Mouse (Mus musculus) embryonic fibroblast, embryonic 13.5 days (primary cell): Measurements from ENCODE around the gene E030018B13Rik. TPM values are rescaled to one million over a fixed set of nuclear protein-coding genes. Genes with fewer than 3 reads are reported as not detected.

Source experiments
- H3K27ac ChIP-seq: 2 replicates; pipeline ENCODE4 v1.5.1; 2012; ENCODE audit warnings: low read length, control low read depth, inconsistent platforms; ENCODE audit not compliant: insufficient read depth
- H3K4me1 ChIP-seq: 2 replicates; pipeline ENCODE4 v1.6.1; 2011; ENCODE audit warnings: low read length; ENCODE audit not compliant: control insufficient read depth, insufficient read depth
- H3K4me3 ChIP-seq: 2 replicates; pipeline ENCODE4 v1.5.1; 2011; ENCODE audit warnings: mild to moderate bottlenecking, control low read depth, low read length; ENCODE audit not compliant: insufficient read depth
- CTCF ChIP-seq: IDR thresholded peaks from 2 replicates; pipeline ENCODE4 v1.5.1; 2011; ENCODE audit warnings: mild to moderate bottlenecking, control low read depth, low read length, moderate library complexity, borderline replicate concordance; ENCODE audit not compliant: insufficient read depth
- POLR2A ChIP-seq: IDR thresholded peaks from 2 replicates; pipeline ENCODE4 v1.6.1; 2011; ENCODE audit warnings: low read depth, mild to moderate bottlenecking, control low read depth, low read length, moderate library complexity
- polyA plus RNA-seq: library from polyadenylated mRNA; stranded (reverse); fragments of >200 nt; gene quantifications from 2 replicates; pipeline ENCODE4 v1.2.4, GENCODE M21; 2011; ENCODE audit warnings: low read depth; ENCODE audit not compliant: missing spikeins, insufficient read length

E030018B13Rik gene
- not detected in 2 replicates for polyA plus RNA-seq

GRCm38 (mm10) chr7:63916268-63916907, at the start of gene E030018B13Rik:
Gene E030018B13Rik (plus strand): TSS chr7:63916857.
- TF ChIP-seq POLR2A (no peak), CTCF (no peak)
- Histone ChIP-seq H3K4me3 (no peak within 1 kb of the TSS), H3K27ac (no peak within 1 kb of the TSS), H3K4me1 (peaks cover 18% of the 10 kb centered on the region)

DNA sequence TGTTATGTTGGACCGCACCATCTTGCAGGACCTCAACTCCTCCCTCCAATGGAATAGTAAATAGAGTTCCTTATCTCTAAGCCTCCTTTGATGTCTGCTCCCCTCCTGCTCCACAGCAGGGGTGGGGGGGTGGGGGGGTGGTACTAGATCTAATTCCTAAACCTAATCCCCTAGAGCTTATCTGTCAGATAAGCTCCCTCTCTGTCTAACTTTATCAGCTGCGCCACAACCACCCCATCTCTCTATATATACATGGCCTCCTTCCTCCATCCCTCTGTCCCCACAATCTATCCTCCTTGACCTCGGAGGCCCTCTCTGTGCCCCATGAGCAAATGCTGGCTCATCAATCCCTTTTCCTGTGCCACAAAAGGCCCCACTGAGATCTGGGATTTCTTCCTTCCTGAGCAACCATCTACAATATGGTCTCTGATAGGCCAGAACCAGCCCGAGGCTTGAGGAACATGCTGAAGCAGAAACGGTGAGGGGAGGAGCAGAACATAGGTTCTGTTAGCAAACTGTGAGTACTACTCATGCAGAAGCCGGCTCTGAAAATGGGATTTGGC, 48.2 kb upstream of the E030018B13Rik start:
- Histone ChIP-seq H3K27ac (no peak overlapping the region), H3K4me1 (no peaks in the 10 kb centered on the region), H3K4me3 (no peak overlapping the region)
- no peak for TF ChIP-seq CTCF
- TF ChIP-seq POLR2A, result no peak

DNA sequence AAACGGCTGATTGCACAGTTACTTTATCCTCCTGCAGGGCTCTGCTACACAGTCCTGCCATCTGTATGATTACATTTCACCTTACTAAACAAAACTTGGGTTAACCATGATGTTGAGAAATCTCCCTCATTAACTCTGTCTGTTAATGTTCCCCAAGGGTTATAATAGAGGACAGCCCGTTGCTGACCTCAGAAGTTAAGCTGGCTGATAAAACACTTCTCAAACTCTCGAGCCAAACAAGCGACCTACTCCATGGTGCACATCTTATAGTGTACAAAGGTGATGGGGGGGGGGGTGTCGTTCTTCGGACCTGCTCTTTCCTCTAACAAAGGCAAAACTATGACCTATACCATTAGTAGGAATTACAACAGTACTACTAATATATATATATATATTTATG, 45.0 kb upstream of the E030018B13Rik start:
- no peaks in the 10 kb centered on the region for H3K4me1 ChIP-seq
- H3K27ac ChIP-seq, result no peak overlapping the region
- TF ChIP-seq CTCF, result no peak
- no peak for TF ChIP-seq POLR2A
- no peak overlapping the region for H3K4me3 ChIP-seq

DNA sequence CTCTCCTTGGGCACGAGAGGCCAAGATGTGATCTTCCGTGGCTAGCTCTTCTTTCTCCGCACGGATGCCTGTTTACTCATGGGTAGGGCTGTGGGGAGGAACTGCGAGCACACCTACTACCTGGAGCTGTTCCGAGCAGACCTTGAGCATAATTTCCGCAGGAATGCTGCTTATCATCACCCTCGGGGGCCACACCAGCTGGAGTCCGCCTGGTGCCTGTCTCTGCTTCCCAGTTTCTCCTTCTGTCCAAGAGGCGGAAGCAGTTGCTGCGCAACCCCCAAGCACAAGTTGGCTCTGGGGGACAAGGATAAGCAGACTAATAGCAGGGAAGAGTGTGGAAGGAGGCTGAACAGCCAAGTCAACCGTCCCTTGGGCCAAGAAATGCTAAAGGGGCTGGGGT, 42.8 kb upstream of the E030018B13Rik start:
- no peaks in the 10 kb centered on the region for H3K4me1 ChIP-seq
- TF ChIP-seq CTCF (no peak), POLR2A (no peak)
- no peak overlapping the region for H3K27ac ChIP-seq
- no peak overlapping the region for H3K4me3 ChIP-seq

- no peak for TF ChIP-seq POLR2A
- no peak for TF ChIP-seq CTCF
- no peaks in the 10 kb centered on the region for H3K4me1 ChIP-seq
- H3K27ac ChIP-seq, result no peak overlapping the region
- H3K4me3 ChIP-seq, result no peak overlapping the region
Measured at GRCm38 (mm10) chr7:63875686-63876085, 41.0 kb upstream of the E030018B13Rik start.

DNA sequence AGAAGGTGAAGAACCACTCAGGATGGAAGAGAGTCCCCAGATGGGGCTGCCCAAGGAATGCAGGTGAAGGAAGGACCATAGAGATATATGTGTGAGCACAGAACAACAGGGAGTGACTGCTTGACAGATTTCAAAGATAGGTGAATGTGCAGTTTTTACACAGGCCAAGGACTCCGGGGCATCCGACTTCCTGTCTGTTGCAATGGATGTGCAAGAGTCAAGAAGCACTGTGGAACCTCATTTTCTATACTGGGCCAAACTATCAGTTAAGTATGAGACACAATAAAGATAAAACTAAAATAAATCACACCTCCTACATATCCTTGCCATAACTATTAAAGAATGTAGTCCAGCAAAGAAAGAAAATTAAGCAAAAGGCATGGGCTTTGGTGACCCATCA, 40.0 kb upstream of the E030018B13Rik start:
- H3K27ac ChIP-seq, result no peak overlapping the region; the same call in 1 of the 2 replicates
- no peak overlapping the region for H3K4me3 ChIP-seq
- no peaks in the 10 kb centered on the region for H3K4me1 ChIP-seq
- no peak for TF ChIP-seq POLR2A
- TF ChIP-seq CTCF, result no peak

DNA sequence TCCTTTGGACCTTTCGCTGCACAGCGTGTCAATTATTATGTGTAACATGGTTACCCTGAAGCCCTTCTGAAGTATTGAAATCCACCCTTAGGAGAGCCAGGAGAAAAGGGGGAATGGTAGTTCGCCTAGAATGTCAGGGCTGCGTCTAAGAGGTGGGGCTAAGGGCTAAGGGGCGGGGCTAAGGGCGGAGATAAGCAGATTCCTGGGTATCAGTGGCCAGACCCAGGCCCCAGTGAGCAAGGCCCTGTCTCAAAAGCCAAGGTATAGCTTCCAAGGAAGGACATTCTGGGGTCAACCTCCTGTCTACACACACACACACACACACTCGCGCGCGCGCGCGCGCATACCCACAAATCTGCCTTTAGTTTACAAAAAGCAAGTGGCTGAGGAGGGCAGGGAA, 39.0 kb upstream of the E030018B13Rik start:
- TF ChIP-seq POLR2A (no peak), CTCF (no peak)
- no peaks in the 10 kb centered on the region for H3K4me1 ChIP-seq
- H3K27ac ChIP-seq, result no peak overlapping the region
- H3K4me3 ChIP-seq, result no peak overlapping the region

- TF ChIP-seq CTCF, result no peak
- no peak for TF ChIP-seq POLR2A
- no peak overlapping the region for H3K27ac ChIP-seq
- H3K4me1 ChIP-seq, result no peaks in the 10 kb centered on the region
- no peak overlapping the region for H3K4me3 ChIP-seq
Measured at GRCm38 (mm10) chr7:63879583-63879982, 37.1 kb upstream of the E030018B13Rik start.

- peaks cover 2% of the 10 kb centered on the region; the same call in 1 of the 2 replicates for H3K4me1 ChIP-seq
- no peak overlapping the region for H3K27ac ChIP-seq
- no peak overlapping the region for H3K4me3 ChIP-seq
- TF ChIP-seq POLR2A (no peak), CTCF (no peak)
Measured at GRCm38 (mm10) chr7:63882739-63883138, 33.9 kb upstream of the E030018B13Rik start.

DNA sequence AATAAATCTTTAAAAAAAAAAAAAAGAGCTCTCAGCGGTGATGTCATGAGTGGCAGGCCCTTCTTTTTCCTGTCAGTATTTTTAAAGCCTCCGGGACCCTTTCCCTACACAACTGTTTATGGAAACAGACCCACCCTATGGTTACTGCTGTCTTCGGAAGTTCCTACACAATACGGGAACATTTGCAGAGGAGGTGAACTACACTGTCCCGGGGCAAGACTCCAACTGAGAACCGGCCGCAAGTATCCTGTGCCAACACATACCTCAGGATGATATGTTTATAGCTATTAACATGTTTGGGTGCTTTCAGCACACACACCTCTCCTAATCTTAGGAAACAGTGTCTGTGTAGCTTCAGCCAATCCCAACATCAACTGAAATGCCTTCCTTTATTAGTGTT, 31.6 kb upstream of the E030018B13Rik start:
- no peak for TF ChIP-seq CTCF
- no peak for TF ChIP-seq POLR2A
- Histone ChIP-seq H3K4me1 (peaks cover 13% of the 10 kb centered on the region), H3K4me3 (no peak overlapping the region), H3K27ac (no peak overlapping the region)
